Mouse (Mus musculus) 3134 (cell line): ENCODE data around the gene Tmem161a.
"Not testable (repeated sequence)": the region's sequence is repeated elsewhere in the genome, so short reads cannot be mapped to it uniquely, and the experiment has no call there.

Source experiments
- DNase-seq: peaks from one replicate; pipeline ENCODE4 v3.0.0-alpha.2; 2011; ENCODE audit warnings: low spot score; ENCODE audit not compliant: insufficient read length; ENCODE audit errors: extremely low read depth

The Tmem161a gene

DNA sequence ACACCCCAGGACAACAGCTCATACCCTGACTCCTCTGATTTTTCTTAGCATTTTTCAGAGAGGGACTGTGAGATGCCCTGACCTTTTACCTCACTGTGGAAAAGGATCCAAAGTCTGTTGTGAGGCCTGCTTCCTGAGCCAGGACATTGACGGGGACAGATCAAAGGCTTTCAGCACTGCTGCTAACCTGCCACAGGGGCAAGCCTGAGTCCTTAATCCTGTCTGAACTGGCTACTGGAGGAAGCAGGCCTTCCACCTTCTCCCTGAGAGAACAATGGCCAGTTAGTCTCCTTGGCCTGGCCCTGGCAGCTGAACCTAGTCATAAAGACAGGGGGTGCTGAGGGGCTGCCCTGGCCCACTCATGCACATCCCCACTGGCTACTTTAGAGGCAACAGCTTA is 36.0 kb downstream of the Tmem161a start:
- no peak for DNase-seq

DNA sequence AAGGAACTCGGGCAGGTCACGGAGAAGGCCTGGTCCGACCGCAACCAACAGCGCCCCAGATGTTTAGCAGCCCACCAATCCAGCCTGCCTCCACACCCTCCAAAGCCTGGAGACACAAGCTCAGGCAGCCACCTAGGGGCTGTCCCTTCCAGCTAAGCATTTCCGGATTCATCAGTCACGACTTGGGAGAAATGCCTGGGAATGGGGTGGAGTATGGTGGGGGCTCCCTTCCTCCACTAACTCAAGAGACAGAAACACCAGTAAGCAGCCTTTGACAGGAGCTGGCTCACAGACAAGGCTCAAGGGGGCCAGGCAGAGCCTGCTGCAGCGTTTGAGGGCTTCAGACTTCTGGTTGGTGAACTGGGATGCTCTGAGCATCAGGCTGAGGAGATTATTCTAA is 38.4 kb downstream of the Tmem161a start:
- DNase-seq: no peak

- no peak for DNase-seq
Observed at GRCm38 (mm10) chr8:70211275-70211674, 39.1 kb downstream of the Tmem161a start.

DNA sequence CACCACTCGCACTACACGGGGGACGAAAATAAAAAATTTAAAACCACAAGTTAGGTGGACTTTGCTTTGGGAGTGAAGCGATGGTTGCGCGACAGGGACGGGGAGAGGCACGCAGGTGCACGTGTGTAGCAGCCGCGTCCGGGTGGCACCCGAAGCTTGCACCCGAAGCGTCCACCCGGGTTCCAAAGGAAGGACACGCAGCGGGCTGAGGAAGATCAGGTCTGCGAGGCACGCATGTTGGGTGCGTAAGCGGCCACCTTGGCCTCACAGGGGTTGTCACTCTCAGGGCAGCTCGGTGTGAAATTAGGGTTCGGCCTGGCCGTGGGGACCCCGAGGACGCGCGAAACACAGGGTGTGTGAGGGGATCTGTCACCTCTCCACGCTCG is 39.6 kb downstream of the Tmem161a start:
- no peak for DNase-seq

GRCm38 (mm10) chr8:70212112-70213055 is 40.2 kb downstream of the Tmem161a start, which contains the start of gene Slc25a42:
Slc25a42 (minus strand) TSS chr8:70212305.
- DNase-seq: peak; percentile 95

DNA sequence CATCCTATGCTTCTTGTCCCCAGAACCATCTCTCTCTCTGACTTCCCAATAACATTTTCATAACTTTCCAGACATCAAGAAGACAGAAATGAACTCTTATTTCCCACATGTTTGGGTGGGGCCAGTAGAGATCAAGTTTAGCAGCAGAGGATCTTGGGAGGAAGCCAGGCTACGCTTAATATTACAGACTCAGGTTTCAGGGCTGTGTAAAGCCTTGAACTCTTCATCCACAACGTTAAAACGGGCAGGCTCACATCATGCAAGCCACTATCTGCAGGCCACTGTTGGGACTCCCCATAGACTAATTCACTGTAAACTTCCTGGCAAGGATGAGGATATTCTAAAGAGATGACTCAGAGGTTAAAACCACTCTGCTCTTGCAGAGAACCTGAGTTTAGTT is 42.3 kb downstream of the Tmem161a start:
- no peak for DNase-seq

DNA sequence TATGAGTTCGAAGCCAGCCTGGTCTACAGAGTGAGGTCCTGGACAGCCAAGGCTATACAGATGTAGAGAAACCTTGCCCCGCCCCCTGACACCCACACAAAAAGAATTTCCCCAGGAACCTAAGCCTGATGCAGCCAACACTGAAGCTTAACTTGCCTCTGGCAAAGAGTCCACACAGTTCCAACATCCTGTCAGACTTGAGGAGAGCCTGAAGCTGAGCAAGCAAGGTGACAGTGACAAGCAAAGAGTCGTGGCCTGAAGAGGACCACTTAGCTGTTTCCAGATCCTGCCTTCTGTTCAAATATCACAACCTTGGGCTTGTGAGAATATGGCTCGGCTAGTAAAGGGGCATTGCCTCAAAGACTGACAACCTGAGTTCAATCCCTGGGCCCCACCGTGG is 42.9 kb downstream of the Tmem161a start:
- DNase-seq: no peak

GRCm38 (mm10) chr8:70216161-70216560 is 44.0 kb downstream of the Tmem161a start:
- not testable (repeated sequence) for DNase-seq

- DNase-seq: peak; percentile 69
Observed at GRCm38 (mm10) chr8:70216566-70216965, 44.4 kb downstream of the Tmem161a start.

- no peak for DNase-seq
Observed at GRCm38 (mm10) chr8:70217441-70217840, 45.3 kb downstream of the Tmem161a start.

DNA sequence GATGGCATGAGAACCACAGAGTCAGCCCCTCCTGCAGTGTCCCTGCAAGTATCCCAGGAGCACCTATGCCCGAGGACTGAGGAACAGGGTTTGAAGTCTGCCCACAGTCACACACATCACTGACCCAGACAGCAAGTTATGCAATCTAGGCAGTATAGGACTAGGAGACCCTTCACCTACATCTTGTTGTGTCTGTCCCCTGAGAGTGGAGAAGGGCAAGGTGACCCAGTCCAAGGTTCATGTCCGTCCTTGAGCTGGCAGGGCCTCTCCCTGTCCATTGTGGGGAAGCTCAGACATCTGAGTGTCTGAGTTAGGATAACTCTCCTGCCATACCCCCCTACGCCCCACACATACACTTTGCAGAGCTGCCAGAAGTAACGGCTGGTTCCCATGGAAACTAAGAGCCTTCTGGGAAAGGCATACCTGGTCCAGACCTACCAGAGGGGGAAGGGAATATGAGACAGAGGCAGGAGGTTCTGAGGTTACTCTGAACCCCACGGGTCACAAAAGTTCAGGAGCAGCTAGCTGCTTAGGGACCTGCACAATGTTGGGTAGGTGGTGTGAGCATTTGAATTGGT is 47.0 kb downstream of the Tmem161a start:
- DNase-seq: no peak

- DNase-seq: no peak
Observed at GRCm38 (mm10) chr8:70220236-70220840, 48.2 kb downstream of the Tmem161a start.

DNA sequence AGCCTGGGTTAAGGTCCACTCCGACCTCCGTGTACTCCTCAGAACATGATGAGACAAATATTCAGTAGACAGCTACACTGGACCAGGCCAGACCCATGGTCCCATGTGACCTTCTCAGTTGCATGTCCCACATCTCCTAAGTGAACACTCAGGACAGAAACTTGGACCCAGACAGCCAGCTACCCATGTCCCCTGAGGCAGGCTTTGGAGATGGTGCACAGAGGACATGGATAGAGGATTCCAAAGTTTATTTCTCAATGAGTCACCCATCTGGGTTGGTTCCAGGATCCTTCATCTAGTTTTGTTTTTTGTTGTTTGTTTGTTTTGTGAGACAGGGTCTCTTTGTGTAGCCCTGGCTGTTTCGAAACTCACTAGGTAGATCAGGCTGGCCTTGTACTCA is 48.8 kb downstream of the Tmem161a start:
- no peak for DNase-seq

- no peak for DNase-seq
Observed at GRCm38 (mm10) chr8:70222041-70222440, 49.9 kb downstream of the Tmem161a start.

DNA sequence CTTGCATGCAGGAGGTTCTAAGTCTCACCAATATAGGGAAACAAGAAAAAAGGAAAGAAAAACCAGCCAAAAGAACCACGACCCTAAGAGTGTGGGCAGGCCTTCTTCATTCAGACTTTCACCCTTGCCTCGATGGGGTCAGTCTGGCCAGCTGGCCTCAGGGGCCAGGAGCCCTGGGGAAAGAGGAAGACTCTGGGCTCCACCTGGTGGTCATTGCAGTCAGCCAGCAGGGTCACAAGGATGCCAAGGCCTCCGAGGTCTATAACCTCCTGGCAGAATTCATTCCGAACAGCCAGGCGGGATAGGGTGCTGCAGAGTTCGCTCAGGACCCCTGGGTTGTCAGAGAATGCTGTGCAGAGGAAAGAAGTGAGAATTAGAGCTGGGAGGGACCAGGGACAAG is 51.2 kb downstream of the Tmem161a start:
- DNase-seq: no peak

DNA sequence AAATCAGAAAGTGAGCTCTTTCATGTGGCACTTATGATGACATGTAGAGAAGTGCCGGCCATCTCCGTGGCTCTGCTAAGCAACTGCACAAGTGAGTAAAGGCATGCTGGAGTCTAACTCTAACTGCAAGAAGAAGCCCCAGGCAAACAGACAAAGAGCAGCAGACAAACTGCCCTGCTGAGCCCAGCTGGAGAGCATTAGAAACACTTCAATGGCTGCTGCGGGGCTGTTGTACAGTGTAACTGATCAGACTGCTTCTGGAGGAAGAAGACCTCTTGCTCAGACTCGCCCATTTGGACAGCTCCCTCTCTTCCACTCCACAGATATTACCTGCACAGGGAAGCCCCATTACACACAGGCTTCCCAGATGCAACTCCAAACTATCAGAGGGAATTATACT is 55.8 kb downstream of the Tmem161a start:
- DNase-seq: no peak

DNA sequence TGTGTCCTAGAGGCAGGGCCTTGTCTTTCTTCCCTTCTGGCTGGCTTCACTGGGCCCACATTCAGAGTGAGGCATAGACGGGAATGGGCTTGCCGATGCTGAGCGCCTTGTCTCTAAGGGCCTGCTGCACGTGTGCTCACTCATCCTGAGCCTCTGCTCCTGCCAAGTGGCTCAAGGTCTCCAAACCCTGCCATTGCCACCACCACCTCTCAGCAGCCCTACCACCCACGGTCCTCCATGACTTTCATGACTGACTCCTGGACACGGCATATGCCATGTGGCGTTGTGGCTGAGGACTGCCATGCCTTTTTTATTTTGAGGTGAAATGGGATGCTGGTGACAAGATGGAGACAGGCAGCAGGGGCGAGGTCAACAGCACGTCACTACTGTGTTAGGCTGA is 58.7 kb downstream of the Tmem161a start:
- DNase-seq: no peak
